Mouse (Mus musculus) mesoderm, embryonic 11.5 days (tissue): ENCODE results near the gene Smndc1.

Experiments used
- DNase-seq: peaks from one replicate; pipeline ENCODE4 v3.0.0-alpha.2; 2012; ENCODE audit warnings: low read depth, low spot score

The Smndc1 gene

DNA sequence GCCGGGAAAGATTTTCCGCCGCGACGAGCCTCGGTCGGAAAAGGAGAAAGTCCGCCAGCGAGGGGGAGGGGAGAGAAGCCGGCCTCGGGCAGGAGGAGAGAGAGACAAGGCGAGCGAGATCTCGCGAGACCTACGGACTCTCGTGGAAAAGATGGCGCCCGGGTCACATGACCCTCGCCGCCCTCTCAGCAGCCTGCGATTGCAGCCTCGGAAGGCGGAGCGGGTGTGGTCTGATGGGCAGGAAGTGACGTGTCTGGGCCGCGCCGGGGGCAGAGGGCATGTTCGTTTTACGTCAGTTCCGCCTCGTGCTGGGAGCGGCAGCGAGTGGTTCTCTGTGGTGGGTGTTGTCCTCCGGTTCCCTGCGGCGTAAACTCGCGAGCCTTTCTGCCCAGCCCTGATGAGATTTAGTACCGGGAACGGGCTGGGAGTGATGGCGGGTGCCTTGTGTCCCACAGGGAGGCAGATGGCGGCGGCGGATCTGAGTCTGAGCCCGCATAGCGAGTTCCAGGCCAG, at the start of gene Smndc1:
Gene Smndc1 (minus strand): TSS at position 84 of the 513 bp plus-strand sequence.
- peak; percentile 100 for DNase-seq

DNA sequence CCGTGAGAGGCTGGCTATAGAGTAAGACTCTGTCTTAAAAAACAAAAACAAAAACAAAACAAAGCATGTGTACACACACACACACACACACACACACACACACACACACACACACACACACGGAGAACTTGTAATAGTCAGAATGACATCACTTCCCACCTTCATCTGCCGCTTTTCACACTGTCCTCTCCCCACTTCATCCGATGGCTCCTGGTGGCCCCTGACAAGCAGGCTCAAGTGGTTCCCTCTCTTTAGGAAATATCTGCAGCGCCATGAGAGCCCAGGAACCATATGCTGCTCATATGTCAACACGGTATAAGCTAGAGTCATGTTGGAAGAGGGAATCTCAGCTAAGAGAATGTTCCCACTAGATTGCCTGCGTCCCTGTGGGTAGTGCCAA, 49.0 kb upstream of the Smndc1 start:
- no peak for DNase-seq

DNA sequence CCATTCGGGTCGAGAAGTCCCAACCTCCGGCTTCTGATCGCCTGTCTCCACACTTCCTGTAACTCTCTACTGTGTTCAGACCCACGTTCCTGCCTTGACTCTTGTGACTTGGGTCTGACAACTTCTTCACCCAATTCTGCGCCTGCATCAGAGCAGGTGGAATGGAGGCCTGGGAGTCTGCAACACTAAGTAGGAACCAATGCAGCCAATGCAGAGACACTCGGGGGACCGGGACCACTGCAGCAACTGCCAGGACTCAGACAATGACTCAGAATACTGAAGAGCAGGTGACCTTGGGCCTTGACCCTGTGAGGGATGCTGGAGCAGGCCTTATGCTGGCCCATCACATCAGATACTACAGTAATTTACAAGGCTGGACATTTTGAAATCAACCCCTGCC, 47.6 kb upstream of the Smndc1 start:
- no peak for DNase-seq

DNA sequence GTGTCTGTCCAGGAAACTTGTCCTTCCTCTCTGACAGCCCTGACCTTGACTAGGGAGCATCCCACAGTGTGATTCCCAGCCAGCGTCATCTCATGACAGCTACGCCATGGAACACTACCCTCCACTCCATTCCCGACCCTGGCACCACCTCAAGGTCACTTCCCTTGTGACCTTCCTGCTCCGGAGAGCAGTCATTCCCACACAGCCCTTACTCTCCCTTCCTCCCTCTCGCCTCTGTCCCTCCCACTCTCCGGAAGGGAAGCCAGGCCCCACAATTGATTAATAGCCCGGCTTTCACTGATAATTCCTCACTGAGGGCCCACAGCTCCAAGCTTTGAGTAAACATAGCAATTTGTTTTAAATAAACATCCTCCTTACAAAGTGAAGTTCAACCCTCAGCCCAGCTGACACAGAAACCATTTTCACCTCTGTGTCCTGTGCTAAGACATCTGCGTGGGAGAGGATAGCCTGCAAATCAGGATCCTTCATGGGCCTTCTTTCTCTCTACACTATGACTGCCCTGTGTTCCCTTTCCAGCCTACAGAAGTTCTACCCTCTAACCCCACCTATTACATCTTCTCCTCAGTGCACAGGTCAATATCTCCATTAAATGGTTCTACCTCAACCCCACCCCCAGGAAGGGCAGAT, 47.1 kb upstream of the Smndc1 start:
- no peak for DNase-seq

DNA sequence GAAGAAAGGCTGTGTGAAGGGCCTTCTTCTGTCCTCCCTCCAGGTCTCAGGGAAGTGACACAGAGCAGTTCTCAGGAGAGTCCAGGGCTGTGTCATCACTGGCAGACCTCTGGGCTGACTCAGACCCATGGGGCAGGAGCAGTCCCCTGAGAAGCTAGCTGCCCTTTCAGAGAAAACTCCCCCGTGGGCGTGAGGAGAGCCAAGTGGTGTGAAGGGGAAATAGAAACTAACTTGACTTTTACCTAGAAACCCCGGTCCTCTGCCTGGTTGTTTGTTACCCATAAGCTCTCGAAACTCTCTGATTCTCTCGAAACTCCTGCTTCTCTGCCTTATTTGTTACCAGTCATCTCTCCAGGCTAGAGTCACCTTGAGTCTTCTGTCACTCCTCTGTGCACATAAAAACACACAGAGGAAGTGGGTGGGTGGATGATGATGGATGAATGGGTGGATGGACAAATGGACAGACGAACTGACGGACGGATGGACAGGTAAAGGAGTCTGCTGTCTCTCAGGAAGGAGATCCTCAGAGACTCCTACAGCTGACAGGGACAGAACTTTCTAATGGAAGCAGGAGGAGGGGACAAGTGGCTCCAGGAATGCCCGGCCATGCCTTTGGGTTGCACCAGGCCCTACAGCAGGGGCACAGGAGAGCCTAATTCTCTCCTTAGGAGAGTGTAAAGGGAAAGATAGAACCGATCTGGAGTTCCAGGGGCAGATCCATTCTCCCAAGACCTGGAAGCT, 43.7 kb upstream of the Smndc1 start:
- no peak for DNase-seq

DNA sequence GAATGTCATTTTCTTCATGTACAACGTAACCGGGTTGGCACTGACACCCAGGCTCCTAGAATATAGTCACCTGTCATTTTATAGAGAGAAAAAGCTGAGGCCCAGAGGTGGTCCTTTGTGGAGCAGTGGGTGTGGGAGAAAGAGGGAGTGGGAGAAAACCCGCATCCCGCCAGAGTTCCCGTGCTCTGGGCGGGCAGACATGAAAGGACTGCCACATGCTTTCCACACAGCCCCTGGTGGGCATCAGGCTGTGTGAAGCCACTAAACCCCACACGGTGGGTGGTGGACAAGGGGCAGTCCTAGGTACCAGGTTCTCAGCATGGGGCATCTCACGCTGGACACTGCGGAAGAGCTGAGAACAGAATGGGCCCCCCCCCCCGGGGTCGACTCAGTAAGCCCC, 40.6 kb upstream of the Smndc1 start:
- DNase-seq: no peak

- DNase-seq: no peak
Measured at GRCm38 (mm10) chr19:53430356-53430755, 40.0 kb upstream of the Smndc1 start.

GRCm38 (mm10) chr19:53427817-53428216, 37.4 kb upstream of the Smndc1 start:
- DNase-seq: no peak

DNA sequence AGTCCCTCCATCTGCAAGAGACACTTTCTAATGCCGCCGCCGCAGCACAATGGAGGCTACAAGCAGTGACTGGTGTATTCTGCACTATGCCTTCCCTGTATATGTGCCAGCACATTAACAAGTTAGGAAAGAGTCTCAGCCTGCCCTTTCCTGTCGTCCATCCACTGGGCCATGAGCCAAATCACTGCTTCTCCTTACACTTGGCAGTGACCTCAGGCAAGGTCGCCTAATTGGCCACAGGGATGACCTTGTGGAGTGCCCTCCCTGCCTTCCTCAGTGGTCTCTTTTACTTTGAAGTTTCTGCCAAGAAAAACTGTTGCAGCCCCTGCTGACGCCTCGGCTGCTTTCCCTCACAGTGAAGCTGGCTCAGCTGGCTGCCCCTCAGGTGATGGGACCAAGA, 37.0 kb upstream of the Smndc1 start:
- DNase-seq: no peak

GRCm38 (mm10) chr19:53425824-53426223, 35.4 kb upstream of the Smndc1 start:
- no peak for DNase-seq

DNA sequence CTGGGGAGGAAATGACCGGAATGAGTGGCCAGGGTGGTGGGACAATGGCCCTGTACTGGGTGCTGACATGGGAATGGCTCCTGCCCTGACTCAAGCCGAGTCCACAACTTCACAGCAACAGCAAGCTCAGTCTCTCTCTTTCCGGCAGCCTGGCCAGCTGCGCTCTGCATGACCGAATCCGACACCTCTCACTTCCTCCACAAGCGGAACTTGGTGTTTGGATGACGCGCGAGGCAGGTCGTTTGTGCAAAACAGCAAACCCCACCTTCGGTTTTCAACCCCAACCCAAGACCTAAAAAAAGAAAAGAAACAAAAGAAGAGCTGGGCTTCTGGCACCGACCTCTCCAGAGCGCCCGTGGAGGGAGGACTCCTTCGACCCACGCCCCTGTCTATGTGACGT, 34.3 kb upstream of the Smndc1 start:
- DNase-seq: no peak

- DNase-seq: no peak
Measured at GRCm38 (mm10) chr19:53423816-53424465, 33.6 kb upstream of the Smndc1 start.

GRCm38 (mm10) chr19:53423341-53423753, 33.0 kb upstream of the Smndc1 start:
- DNase-seq: no peak

DNA sequence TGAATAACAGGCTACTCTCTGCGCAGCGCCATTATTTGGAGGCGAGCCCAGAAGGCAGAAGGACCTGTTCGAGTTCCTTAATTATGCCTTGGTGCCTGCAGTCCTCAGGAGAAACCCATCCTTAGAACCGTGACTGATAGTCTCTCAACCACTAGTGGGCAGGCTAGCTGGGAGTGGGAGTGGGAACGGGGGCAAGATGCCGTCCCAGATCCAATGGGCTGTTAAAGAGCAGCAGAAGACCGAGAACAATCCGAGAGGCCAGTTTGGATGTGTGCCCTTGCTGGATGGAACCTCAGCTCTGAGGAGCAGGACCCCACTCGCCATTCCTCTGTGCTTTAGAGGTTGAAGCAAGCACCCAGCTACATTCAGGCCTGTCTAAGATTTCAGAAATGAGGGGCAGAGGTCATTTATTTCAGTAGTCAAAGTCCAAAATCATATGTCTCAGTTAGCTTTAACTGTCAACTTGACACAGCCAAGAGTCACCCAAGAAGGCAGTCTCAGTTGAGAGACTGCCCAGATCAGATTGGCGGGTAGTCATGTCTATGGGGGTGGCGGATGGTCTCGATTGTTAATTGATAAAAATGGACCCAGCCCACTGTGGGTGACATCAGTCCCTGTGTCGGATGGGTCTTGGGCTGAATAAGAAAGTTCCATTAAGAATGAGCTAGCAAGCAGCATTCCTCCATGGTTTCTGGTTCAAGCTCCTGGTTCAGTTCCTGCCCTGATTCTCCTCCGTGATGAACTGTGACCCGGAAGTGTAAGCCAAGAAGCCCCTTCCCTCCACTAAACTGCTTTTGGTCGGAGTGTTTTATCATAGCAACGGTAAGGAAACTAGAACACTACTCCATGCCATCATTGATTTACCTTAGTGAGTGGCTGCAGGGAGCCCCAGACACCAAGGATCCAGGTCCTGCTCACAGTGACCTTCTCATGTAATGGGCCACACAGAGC, 32.3 kb upstream of the Smndc1 start:
- no peak for DNase-seq

GRCm38 (mm10) chr19:53421583-53422188, 31.3 kb upstream of the Smndc1 start:
- no peak for DNase-seq

- DNase-seq: peak; percentile 84
Measured at GRCm38 (mm10) chr19:53420924-53421582, 30.7 kb upstream of the Smndc1 start.

DNA sequence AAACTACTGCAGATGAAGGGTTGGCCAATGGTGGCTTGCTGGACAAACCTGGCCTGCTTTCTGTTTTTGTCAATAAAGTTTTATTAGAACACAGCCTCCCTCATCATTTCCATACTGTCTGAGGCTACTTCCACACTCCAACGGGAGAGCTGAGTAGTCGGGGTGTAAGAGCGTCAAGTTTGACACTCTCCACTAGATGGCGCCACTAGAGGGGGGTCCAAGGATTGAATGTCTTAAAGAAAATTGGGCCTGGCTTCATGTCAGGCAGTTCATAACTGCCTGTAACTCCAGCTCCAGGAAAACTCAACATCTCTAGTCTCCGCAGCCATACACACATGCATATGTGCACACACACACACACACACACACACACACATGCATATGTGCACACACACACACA, 29.5 kb upstream of the Smndc1 start:
- DNase-seq: peak; percentile 82

- no peak for DNase-seq
Measured at GRCm38 (mm10) chr19:53415198-53415597, 24.8 kb upstream of the Smndc1 start.

DNA sequence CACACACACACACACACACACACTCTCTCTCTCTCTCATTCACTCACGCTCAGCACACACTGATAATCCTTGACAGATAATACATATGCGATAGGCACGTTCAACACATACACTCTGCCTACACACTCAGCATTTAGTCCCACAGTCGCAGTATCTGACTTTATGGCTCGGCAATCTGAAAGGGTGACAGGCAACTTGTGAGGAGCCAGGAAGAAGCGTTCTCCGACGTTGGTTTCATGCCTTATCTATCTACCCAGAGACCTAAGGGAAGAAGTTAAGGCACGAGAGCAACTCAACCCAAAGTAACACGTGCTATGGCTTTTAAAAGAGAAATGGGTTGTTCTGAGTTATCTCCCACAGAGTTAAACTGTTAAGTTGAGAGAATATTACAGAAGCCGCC, 24.3 kb upstream of the Smndc1 start:
- no peak for DNase-seq

DNA sequence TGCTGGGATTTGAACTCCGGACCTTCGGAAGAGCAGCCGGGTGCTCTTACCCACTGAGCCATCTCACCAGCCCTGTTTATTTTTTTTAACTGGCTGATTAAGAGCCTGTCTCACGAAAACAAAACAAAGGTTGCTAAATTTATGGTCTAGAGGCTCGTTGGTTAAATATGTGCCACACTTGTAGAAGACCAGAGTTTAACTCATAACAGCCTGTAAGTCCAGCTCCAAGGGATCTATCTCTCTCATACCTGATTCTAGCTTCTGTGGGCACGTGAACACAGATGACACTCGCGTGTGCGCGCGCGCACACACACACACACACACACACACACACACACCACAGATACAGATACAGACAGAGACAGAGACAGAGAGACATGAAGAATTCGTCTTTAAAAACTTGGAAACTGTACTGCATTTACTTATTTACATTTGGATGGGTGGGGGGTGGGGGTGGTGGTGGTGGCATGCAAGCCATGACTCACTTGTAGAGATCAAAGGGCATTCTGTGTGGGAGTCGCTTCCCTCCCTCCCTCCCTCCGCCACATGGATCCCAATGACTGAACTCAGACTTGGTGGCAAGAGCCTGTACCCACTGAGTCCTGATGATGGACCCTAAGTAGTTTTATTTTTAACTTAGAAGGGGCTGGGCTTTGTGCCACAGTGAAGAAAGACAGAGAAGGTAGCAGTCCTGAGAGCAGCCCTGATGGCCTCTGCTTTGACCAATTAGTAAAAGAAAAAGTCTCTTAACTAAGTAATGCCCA, 23.4 kb upstream of the Smndc1 start:
- DNase-seq: no peak
